Mouse (Mus musculus): Measurements from ENCODE around the gene Ssbp4. TPM values are rescaled to one million over a fixed set of nuclear protein-coding genes. Genes with fewer than 3 reads are reported as not detected.

Ssbp4 gene
- not detected for polyA plus RNA-seq (2014; fragmentation: Illumina TruSeq; extraction: RNeasy Lipid Tissue Mini Kit (QIAGEN cat#74804); ENCODE audit: low read depth, low replicate concordance)

DNA sequence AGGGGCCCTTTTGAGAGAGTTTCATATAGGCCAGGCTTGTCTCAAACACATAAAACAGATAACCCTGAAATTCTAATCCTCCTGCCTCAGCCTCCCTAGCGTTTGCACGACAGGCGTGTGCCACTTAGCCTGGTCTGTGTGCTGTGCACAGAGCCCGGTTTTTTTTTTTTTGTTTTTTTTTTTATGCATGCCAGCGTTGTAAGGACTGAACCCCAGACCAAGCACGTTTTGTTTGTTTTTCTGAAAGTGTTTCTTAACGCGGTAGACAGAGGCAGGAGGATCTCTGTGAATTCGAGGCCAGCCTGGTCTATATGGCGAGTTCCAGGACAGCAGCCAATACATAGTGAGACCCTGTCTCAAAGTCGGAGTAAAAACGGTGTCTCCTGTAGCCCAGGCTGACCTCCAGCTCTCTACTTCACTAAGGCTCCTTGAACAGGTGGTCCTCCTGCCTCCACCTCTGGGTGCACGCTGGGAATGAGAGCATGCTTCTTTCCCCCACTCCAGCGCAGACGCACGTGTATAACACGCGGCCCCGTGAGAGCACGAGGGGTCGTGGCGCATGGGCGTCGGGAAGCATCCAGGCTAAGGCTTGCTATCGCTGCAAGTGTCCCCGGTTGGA lies at the start of gene Ssbp4:
Gene Ssbp4 (minus strand): TSS at position 124 of the 619 bp plus-strand sequence.

DNA sequence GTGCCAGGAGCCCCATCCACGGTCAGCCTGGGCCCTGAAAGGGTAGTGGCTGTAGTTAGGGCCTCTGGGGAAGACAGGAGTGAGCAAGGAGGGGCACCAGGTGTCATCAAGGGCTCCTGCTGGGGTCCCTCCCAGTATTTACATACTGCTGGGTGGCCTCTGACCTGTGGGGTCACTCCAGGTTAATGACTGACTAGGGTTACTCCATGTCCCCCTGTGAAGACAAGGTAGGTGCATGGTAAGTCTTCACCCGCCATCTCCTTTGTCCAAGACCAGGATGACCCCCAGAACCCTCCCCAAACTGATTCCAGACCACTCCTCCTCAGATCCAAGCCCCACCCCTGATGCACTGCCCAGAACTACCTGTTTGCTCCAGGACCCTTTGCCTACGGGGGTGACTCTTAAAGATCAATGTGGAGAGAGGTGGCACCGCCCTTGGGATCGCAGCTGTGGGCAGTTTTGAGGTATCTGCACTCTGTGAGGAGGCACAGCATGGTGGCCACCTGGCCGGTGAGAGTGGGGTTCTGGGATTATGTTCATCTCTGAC lies 23.7 kb upstream of the Ssbp4 start, which contains the start of gene Gdf15:
Gene Gdf15 (minus strand): TSS at position 111 of the 547 bp plus-strand sequence.

DNA sequence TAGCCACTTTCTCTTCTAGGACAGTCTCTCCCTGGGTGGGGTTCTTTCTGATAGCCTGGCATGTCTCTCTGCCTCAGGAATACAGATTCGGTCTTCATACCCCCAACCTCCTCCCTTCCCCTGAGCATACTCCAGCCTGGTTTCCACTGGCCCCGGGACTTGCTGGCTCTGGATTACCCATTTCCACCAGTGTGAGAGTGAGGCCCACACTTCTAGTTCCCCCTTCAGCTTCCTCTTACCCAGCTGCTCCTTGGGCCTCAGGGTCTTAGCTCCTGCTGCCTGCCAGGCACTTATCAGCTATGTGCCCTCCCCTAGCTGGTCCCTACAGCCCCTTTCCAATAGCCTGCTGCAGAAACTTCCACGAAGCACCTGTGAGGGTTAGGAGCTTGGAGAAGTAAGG lies 7.2 kb upstream of the Ssbp4 start, which contains the start of gene Lrrc25:
Gene Lrrc25 (plus strand): TSS at position 262 of the 400 bp plus-strand sequence.

DNA sequence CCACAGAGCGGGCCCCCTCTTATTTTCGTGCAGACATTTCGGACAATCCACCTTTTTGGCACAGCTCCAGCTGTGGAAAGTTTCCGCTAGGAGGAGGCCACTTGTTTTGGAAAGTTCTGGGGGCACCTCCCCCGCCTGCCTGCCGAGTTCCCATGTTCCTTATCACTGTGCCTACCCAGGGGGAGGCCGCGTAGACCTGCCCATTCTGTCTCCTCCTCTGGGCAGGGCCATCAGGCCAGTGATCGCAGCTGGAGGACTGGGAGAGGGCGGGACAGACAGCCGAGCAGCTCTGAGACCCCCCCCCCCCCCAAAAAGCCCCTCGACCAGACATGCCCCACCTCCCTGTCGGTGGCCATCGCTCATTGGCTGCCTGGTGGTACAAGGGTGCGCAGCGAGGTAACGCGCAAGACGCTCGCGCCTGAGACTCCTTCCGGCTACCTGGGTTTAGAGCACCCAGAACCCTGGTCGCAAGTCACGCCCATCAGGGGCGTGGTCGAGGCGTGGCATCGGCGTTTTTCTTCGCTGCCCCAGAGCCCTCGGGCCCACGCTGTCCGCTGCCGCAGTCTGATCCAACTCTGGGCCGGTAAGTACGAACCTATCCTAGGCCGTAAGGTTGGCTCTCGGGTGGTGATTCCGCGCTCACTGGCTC lies 14.6 kb downstream of the Ssbp4 start, which contains the start of gene Isyna1:
Gene Isyna1 (plus strand): TSS at position 413 of the 649 bp plus-strand sequence.

Other genes with a start within 250 kb of the Ssbp4 start
- not detected for gene Comp, start 235.3 kb downstream of the Ssbp4 start, polyA plus RNA-seq (2014; fragmentation: Illumina TruSeq; extraction: RNeasy Lipid Tissue Mini Kit (QIAGEN cat#74804); ENCODE audit: low read depth, low replicate concordance)
- gene Crtc1, start 169.3 kb downstream of the Ssbp4 start, polyA plus RNA-seq (2014; fragmentation: Illumina TruSeq; extraction: RNeasy Lipid Tissue Mini Kit (QIAGEN cat#74804); ENCODE audit: low read depth, low replicate concordance): 0.93 TPM
- gene Klhl26, start 131.9 kb downstream of the Ssbp4 start, polyA plus RNA-seq (2014; fragmentation: Illumina TruSeq; extraction: RNeasy Lipid Tissue Mini Kit (QIAGEN cat#74804); ENCODE audit: low read depth, low replicate concordance): 2.1 TPM
- not detected for gene Tmem59l, start 121.5 kb downstream of the Ssbp4 start, polyA plus RNA-seq (2014; fragmentation: Illumina TruSeq; extraction: RNeasy Lipid Tissue Mini Kit (QIAGEN cat#74804); ENCODE audit: low read depth, low replicate concordance)
- gene Crlf1, start 115.7 kb downstream of the Ssbp4 start, polyA plus RNA-seq (2014; fragmentation: Illumina TruSeq; extraction: RNeasy Lipid Tissue Mini Kit (QIAGEN cat#74804); ENCODE audit: low read depth, low replicate concordance): not detected
- 0.77 TPM for gene Rex1bd, start 102.1 kb downstream of the Ssbp4 start, polyA plus RNA-seq (2014; fragmentation: Illumina TruSeq; extraction: RNeasy Lipid Tissue Mini Kit (QIAGEN cat#74804); ENCODE audit: low read depth, low replicate concordance)
- gene Uba52, start 98.1 kb downstream of the Ssbp4 start, polyA plus RNA-seq (2014; fragmentation: Illumina TruSeq; extraction: RNeasy Lipid Tissue Mini Kit (QIAGEN cat#74804); ENCODE audit: low read depth, low replicate concordance): 2.4 TPM
- 2.8 TPM for gene Fkbp8, start 81.1 kb downstream of the Ssbp4 start, polyA plus RNA-seq (2014; fragmentation: Illumina TruSeq; extraction: RNeasy Lipid Tissue Mini Kit (QIAGEN cat#74804); ENCODE audit: low read depth, low replicate concordance)
- gene Kxd1, start 80.9 kb downstream of the Ssbp4 start, polyA plus RNA-seq (2014; fragmentation: Illumina TruSeq; extraction: RNeasy Lipid Tissue Mini Kit (QIAGEN cat#74804); ENCODE audit: low read depth, low replicate concordance): 9.4 TPM
- 0.32 TPM for gene Ell, start 69.4 kb downstream of the Ssbp4 start, polyA plus RNA-seq (2014; fragmentation: Illumina TruSeq; extraction: RNeasy Lipid Tissue Mini Kit (QIAGEN cat#74804); ENCODE audit: low read depth, low replicate concordance)
- not detected for gene Isyna1, start 14.5 kb downstream of the Ssbp4 start, polyA plus RNA-seq (2014; fragmentation: Illumina TruSeq; extraction: RNeasy Lipid Tissue Mini Kit (QIAGEN cat#74804); ENCODE audit: low read depth, low replicate concordance)
- gene Lrrc25, start 7.3 kb upstream of the Ssbp4 start, polyA plus RNA-seq (2014; fragmentation: Illumina TruSeq; extraction: RNeasy Lipid Tissue Mini Kit (QIAGEN cat#74804); ENCODE audit: low read depth, low replicate concordance): not detected
- not detected for gene Gdf15, start 23.6 kb upstream of the Ssbp4 start, polyA plus RNA-seq (2014; fragmentation: Illumina TruSeq; extraction: RNeasy Lipid Tissue Mini Kit (QIAGEN cat#74804); ENCODE audit: low read depth, low replicate concordance)
- gene Pgpep1, start 51.5 kb upstream of the Ssbp4 start, polyA plus RNA-seq (2014; fragmentation: Illumina TruSeq; extraction: RNeasy Lipid Tissue Mini Kit (QIAGEN cat#74804); ENCODE audit: low read depth, low replicate concordance): 45.6 TPM
- gene Lsm4, start 64.4 kb upstream of the Ssbp4 start, polyA plus RNA-seq (2014; fragmentation: Illumina TruSeq; extraction: RNeasy Lipid Tissue Mini Kit (QIAGEN cat#74804); ENCODE audit: low read depth, low replicate concordance): not detected
- gene Jund, start 90.1 kb upstream of the Ssbp4 start, polyA plus RNA-seq (2014; fragmentation: Illumina TruSeq; extraction: RNeasy Lipid Tissue Mini Kit (QIAGEN cat#74804); ENCODE audit: low read depth, low replicate concordance): 16.3 TPM
- not detected for gene Iqcn, start 94.6 kb upstream of the Ssbp4 start, polyA plus RNA-seq (2014; fragmentation: Illumina TruSeq; extraction: RNeasy Lipid Tissue Mini Kit (QIAGEN cat#74804); ENCODE audit: low read depth, low replicate concordance)
- gene Gm3336, start 109.7 kb upstream of the Ssbp4 start, polyA plus RNA-seq (2014; fragmentation: Illumina TruSeq; extraction: RNeasy Lipid Tissue Mini Kit (QIAGEN cat#74804); ENCODE audit: low read depth, low replicate concordance): not detected
- 1.3 TPM for gene Pde4c, start 114.8 kb upstream of the Ssbp4 start, polyA plus RNA-seq (2014; fragmentation: Illumina TruSeq; extraction: RNeasy Lipid Tissue Mini Kit (QIAGEN cat#74804); ENCODE audit: low read depth, low replicate concordance)
- 2.5 TPM for gene Rab3a, start 145.8 kb upstream of the Ssbp4 start, polyA plus RNA-seq (2014; fragmentation: Illumina TruSeq; extraction: RNeasy Lipid Tissue Mini Kit (QIAGEN cat#74804); ENCODE audit: low read depth, low replicate concordance)
- gene Mpv17l2, start 152.1 kb upstream of the Ssbp4 start, polyA plus RNA-seq (2014; fragmentation: Illumina TruSeq; extraction: RNeasy Lipid Tissue Mini Kit (QIAGEN cat#74804); ENCODE audit: low read depth, low replicate concordance): 0.65 TPM
- 1.5 TPM for gene Pik3r2, start 167.8 kb upstream of the Ssbp4 start, polyA plus RNA-seq (2014; fragmentation: Illumina TruSeq; extraction: RNeasy Lipid Tissue Mini Kit (QIAGEN cat#74804); ENCODE audit: low read depth, low replicate concordance)
- 1.2 TPM for gene Mast3, start 196.2 kb upstream of the Ssbp4 start, polyA plus RNA-seq (2014; fragmentation: Illumina TruSeq; extraction: RNeasy Lipid Tissue Mini Kit (QIAGEN cat#74804); ENCODE audit: low read depth, low replicate concordance)
- gene Il12rb1, start 199.6 kb upstream of the Ssbp4 start, polyA plus RNA-seq (2014; fragmentation: Illumina TruSeq; extraction: RNeasy Lipid Tissue Mini Kit (QIAGEN cat#74804); ENCODE audit: low read depth, low replicate concordance): not detected
- 0.73 TPM for gene Arrdc2, start 230.8 kb upstream of the Ssbp4 start, polyA plus RNA-seq (2014; fragmentation: Illumina TruSeq; extraction: RNeasy Lipid Tissue Mini Kit (QIAGEN cat#74804); ENCODE audit: low read depth, low replicate concordance)